Mouse (Mus musculus) testis, adult 10 weeks (tissue): ENCODE data around the gene Tpst2. TPM values are rescaled to one million over a fixed set of nuclear protein-coding genes. Genes with fewer than 3 reads are reported as not detected.

Source experiments
- polyA plus RNA-seq: library from polyadenylated mRNA; stranded (reverse); fragments of 350-450 nt; fragmentation: Illumina TruSeq; extraction: RNeasy Lipid Tissue Mini Kit (QIAGEN cat#74804); gene quantifications from one replicate; pipeline ENCODE4 v1.2.3, GENCODE M21; 2014; ENCODE audit warnings: low read depth, low replicate concordance

Tpst2 gene
- polyA plus RNA-seq: 1.6 TPM

GRCm38 (mm10) chr5:112276267-112276873 is at the start of gene Tpst2:
Gene Tpst2, plus strand, starts transcription at chr5:112276691.

GRCm38 (mm10) chr5:112252400-112252799 is 24.1 kb upstream of the Tpst2 start, which contains the start of gene Cryba4:
Gene Cryba4, minus strand, starts transcription at chr5:112252518.

GRCm38 (mm10) chr5:112255426-112255825 is 21.1 kb upstream of the Tpst2 start, which contains the start of gene Crybb1:
Gene Crybb1, plus strand, starts transcription at chr5:112255815.

GRCm38 (mm10) chr5:112325546-112326445 is 49.3 kb downstream of the Tpst2 start, which contains the start of gene Tfip11:
Gene Tfip11, plus strand, starts transcription at chr5:112326358.

GRCm38 (mm10) chr5:112342463-112343204 is 66.1 kb downstream of the Tpst2 start, which contains the start of the genes Srrd and Hps4:
Gene Srrd, minus strand, starts transcription at chr5:112343040.
Gene Hps4, plus strand, starts transcription at chr5:112343083.

GRCm38 (mm10) chr5:112355910-112356309 is 79.4 kb downstream of the Tpst2 start, which contains the start of gene Gm6583:
Gene Gm6583, minus strand, starts transcription at chr5:112356033.

Other genes starting within 250 kb of the Tpst2 start
- gene Cryba4, start 24.2 kb upstream of the Tpst2 start, polyA plus RNA-seq: not detected
- gene Crybb1, start 20.9 kb upstream of the Tpst2 start, polyA plus RNA-seq: not detected
- 16.1 TPM for gene Tfip11, start 49.7 kb downstream of the Tpst2 start, polyA plus RNA-seq
- 5.8 TPM for gene Srrd, start 66.3 kb downstream of the Tpst2 start, polyA plus RNA-seq
- 71.4 TPM for gene Hps4, start 66.4 kb downstream of the Tpst2 start, polyA plus RNA-seq
- 1.6 TPM for gene Gm6583, start 79.3 kb downstream of the Tpst2 start, polyA plus RNA-seq
- not detected for gene Asphd2, start 118.2 kb downstream of the Tpst2 start, polyA plus RNA-seq
- 13.0 TPM for gene Gm6588, start 172.7 kb downstream of the Tpst2 start, polyA plus RNA-seq